Mouse (Mus musculus) embryonic fibroblast, embryonic 13.5 days (primary cell): ENCODE measurements around the gene Gm20403.

Experiments used
- CTCF ChIP-seq: IDR thresholded peaks from 2 replicates; pipeline ENCODE4 v1.5.1; 2011; ENCODE audit warnings: mild to moderate bottlenecking, control low read depth, low read length, moderate library complexity, borderline replicate concordance; ENCODE audit not compliant: insufficient read depth
- POLR2A ChIP-seq: IDR thresholded peaks from 2 replicates; pipeline ENCODE4 v1.6.1; 2011; ENCODE audit warnings: low read depth, mild to moderate bottlenecking, control low read depth, low read length, moderate library complexity

DNA sequence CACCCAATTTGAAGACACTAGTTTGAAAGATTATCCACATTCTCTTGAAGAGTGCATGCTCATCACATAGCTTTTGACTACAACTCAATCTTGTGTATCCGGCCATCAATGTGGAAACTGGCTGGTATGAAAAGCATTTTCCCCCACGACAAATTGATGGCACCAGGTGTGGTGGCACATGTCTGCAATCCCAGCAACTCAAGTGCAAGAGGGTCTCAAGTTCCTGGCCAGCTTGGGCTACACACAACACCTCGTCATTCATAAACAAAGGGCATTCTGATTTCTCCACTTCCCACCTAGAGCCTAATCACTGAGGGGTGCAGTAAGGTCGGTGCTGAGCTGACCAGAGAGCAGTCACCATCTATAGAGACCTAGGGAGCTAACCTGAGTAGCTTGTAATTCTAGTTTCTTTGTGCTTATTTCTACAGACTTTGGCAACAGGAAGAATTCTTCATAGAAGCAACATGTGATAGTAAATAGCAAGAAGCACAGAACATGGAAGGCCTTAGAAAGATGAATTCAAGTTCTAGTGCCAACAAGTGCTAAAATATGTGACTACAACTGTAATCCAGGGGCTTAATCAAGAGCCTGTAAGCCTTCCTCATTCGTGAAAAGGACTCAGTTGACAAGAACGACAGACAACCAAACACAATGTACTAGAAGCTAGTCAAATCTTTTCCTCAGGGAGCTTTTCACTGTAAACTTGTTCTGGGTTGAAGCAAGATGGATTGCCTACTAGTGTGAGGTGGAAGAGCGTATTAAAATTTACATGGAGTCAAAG lies 3.2 kb downstream of the Gm20403 start:
- TF ChIP-seq POLR2A (no peak), CTCF (no peak)
